Mouse (Mus musculus): Measurements from ENCODE around the gene Pitpnc1.
"Not testable (repeated sequence)": the region's sequence is repeated elsewhere in the genome, so short reads cannot be mapped to it uniquely, and the experiment has no call there.

The Pitpnc1 gene

GRCm38 (mm10) chr11:107470521-107471041 lies at the start of gene Pitpnc1:
Gene Pitpnc1, minus strand, starts transcription at chr11:107470699.
- DNase-seq (ENCODE audit: low read depth, low spot score), result peak; percentile 63

DNA sequence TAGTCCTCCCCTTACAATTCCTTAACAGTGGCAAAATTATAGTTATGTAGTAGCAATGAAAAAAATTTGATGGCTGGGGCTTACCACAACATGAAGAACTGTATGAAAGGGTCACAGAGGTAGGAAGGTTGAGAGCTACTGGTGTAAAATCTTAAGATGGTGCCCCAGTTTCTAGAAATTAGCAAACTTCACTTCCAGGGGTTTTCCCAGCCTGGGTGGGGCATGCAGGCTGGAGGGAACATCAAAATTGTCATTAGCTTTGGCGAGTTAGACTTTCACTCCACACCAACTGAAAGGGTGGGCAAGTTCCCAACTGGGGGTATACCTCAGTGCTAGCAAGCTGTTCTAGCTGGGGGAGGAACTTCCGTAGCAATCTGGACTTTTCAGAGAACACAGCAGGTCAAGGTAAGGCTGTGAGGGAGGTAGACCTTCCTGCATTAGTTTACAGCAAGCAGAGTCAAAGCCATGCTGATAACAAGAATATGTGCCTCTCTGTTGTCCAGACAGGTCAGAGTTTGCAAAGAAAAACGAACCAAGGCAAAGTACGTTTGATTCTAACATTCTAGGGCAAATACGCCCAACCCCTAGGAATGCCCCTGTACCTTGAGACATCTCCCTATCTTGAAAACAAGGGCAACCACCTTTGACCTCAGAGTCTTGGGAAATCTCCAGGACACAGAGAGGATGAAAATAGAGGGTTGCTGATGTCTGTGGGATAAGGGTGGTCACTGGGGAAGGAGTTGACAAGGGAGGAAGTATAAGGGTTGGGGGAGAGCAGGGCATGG lies 48.3 kb upstream of the Pitpnc1 start:
- no peak for DNase-seq (ENCODE audit: low read depth, low spot score)

DNA sequence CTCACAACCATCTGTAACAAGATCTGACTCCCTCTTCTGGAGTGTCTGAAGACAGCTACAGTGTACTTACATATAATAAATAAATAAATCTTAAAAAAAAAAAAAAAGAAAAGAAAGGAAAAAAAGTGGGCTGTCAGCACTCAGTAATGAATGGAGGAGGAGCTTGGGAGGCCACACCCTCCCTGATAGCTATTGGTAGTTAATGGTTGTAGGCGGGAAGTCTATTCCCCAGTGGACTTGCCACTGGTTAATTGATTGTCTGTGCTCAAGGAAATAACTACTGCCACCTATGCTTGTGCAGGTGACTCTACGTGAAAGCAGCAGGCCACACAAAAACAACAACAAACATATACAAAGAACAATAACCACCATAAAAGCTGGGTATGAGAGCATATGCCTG lies 45.9 kb upstream of the Pitpnc1 start:
- DNase-seq (ENCODE audit: low read depth, low spot score), result no peak

DNA sequence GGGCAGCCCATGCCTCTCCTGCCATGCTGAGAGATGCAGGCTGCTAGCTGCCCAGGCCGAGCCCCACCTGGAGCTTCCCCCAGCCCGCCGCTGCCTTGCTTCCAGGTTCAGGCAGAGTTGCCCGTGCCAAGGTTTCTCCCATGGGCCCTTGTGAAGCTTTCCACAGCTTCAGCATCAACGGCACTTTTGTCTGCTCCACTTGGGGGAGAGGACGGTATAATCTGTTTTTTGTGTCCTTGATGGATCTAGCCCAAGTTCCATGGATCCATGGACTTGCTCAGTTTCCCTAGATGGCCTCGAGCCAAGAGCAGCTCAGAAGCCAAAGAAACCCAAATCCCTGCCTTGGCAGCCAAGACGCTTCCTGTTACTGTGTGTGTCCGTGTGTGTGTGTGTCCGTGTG lies 42.5 kb upstream of the Pitpnc1 start:
- no peak for DNase-seq (ENCODE audit: low read depth, low spot score)

DNA sequence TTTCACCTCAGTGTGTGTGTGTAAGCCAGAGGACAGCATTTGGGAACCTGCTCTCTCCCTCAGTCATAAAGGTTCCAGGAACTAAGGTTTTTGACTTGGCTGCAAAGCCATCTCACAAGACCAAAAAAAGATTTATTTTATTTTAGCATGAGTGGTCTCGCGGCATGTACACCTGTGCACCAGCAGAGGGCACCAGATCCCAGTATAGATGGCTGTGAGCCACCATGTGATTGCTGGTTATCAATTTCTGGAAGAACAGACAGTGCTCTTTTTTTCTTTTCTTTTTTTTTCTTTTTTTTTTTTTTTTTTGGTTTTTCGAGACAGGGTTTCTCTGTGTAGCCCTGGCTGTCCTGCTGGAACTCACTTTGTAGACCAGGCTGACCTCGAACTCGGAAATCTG lies 41.5 kb upstream of the Pitpnc1 start:
- peak; percentile 36 for DNase-seq (ENCODE audit: low read depth, low spot score)

DNA sequence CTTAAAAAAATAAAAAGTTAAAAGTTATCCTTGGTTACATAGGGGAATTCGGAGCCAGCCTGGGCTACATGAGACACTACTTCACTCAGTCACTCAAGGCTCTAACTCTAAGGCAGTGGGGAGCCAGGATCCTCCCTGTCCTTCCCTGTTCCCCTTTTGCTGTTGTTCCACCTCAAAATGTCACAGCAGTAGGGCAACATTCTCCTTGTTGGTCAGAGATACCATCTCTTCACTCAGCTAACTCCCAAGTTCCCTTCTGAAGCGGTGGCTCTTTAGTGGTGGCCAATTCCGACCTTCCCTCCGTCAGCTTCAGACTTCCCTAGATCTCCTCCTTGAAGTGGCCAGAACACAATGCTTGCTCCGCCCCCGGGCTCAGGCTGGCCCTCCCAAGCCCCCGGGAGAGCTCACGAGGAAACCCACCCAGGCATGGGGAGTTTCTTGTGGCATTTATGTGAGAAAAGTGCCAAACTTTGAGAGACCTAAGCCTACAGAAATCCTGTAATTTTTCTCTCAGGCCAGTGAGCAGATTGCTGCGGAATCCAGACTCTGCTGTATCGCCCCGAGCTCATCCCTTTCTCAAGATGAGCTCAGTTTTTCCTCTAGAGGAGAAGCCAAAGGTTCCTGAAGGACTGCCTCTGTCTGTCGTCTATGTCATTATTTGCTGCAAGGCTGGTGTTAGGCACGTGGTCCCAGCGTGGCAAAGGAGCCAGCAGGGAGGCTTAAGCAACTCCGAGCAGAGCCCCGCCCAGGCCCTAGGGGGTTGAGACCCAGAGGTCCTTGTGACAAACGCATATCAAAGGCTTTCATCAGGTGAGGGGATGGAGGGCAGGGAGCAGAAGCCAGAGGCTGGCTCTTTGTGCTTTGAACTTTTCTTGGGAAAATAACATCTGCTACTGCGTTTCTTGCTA lies 40.1 kb upstream of the Pitpnc1 start:
- DNase-seq (ENCODE audit: low read depth, low spot score), result no peak

DNA sequence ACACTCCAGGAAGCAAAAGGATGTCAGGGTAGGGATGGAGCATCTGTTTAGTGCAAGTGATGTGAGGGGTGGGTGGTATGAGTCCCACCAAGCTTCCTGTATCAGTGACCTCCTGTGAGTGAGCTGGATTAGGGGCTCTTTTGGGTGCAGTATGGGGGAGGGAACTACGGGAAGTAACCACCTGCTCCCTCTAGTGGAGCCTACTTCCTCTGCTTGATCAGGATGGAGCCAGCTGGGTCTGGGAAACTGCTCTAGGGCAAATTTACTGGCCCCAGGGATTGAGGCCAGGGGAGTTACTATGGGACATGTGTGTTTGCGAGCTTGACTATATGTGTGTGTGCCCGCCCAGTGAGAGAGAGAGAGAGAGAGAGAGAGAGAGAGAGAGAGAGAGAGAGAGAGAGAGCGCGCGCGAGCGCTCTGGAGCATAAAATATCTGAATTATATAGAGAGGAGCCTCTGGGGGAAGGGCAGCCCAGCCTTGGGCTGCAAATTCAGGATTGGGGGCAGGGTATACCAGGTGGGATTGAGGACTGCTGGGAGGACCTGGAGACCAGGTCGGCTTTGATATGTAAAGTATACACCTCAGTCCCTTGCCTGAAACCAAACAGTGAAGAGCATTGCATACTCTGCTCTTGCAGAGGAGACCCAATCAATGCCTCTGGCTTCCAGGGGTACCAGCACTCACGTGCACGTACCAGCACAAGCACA lies 39.3 kb upstream of the Pitpnc1 start:
- DNase-seq (ENCODE audit: low read depth, low spot score), result peak; percentile 29

DNA sequence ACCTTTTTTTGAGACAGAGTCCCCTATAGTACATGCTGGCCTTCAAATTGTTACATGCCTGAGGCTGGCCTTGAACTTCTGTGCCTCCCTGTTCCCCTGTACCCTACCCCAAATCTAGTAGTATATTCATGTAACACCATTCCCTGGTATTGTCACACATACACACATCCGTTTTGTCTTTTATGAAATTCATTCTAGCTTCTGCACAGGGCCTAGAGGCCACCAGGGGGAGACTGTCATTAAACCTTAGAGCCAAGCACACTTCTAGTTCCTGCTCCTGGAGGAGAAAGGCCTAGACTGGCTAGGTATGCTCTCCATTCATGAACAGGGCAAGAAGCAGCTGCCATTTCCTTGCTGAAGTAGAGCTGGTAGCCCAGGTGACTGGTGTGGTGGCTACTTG lies 35.8 kb upstream of the Pitpnc1 start:
- DNase-seq (ENCODE audit: low read depth, low spot score), result no peak

- DNase-seq (ENCODE audit: low read depth, low spot score), result not testable (repeated sequence)
Observed at GRCm38 (mm10) chr11:107504364-107504763, 33.9 kb upstream of the Pitpnc1 start.

DNA sequence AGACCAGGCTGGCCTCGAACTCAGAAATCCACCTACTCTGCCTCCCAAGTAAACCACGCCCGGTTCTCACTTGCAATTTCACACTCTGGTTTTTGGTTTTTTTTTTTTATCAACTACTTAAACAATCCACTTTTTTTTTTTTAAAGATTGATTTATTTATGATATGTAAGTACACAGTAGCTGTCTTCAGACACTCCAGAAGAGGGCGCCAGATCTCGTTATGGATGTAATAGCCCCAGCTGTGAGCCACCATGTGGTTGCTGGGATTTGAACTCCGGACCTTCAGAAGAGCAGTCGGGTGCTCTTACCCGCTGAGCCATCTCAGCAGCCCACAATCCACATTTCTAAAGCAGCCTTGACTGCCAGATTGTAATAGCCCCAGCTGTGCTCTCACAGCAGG lies 32.3 kb upstream of the Pitpnc1 start:
- no peak for DNase-seq (ENCODE audit: low read depth, low spot score)

GRCm38 (mm10) chr11:107484341-107484740 lies 13.8 kb upstream of the Pitpnc1 start:
- no peak for DNase-seq (ENCODE audit: low read depth, low spot score)

DNA sequence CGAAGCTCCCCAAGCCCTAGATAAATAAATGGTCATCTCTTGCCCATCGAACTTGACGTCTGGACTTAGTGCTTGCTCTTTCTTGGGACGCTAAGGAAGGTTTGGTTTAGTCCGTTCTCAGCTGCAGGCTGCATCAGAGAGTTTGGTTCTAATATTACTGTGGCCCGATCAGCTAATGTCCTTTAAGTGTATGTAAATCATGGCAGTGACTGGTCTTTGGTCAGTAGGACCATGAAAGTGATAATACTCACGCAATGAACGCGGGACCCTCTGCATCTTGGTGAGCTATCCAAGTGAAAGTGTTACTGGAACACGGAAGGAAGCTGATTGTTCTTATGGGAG lies 9.3 kb upstream of the Pitpnc1 start:
- DNase-seq (ENCODE audit: low read depth, low spot score), result no peak

DNA sequence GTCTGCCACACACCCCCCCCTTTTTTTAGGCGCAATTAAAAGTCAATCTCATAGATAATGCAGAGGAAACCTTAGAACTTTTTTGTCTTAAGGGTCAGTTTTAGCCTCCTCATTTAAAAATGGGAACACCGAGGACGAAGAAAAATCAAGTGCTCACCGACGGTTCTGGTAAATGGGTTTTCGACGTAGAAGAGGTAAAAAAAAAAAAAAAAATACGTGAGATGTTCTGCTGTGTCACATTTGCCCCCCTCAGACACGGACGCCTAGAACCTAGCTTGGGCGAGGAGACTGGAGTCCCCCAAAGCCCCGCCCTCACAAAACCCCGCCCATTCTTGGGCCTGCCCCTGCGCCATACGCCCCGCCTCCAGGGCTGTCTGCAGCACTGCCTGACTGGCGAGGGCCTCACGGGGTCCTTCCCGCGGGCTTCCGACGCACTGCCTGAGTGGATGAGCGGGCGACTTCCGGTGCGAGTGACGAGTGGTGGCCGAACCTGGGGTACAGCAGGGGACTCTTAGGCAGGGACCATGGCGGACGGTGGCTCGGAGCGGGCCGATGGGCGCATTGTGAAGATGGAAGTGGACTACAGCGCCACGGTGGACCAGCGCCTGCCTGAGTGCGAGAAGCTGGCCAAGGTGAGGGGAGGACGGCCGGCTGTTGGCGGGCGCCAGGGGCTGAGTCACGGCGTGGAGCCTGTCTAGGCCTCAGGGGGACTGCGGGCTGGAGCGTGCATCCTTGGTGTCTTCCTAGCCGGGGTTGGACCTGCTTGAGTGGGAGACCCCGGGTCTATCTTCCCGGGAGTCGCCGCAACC lies 8.8 kb upstream of the Pitpnc1 start, which contains the start of gene Psmd12:
Psmd12 (plus strand) TSS at position 432 of the 809 bp plus-strand sequence.
- DNase-seq (ENCODE audit: low read depth, low spot score), result peak; percentile 93

- DNase-seq (ENCODE audit: low read depth, low spot score), result peak; percentile 74
Observed at GRCm38 (mm10) chr11:107473137-107473820, 2.8 kb upstream of the Pitpnc1 start.

- no peak for DNase-seq (ENCODE audit: low read depth, low spot score)
Observed at GRCm38 (mm10) chr11:107472304-107472703, 1.8 kb upstream of the Pitpnc1 start.

DNA sequence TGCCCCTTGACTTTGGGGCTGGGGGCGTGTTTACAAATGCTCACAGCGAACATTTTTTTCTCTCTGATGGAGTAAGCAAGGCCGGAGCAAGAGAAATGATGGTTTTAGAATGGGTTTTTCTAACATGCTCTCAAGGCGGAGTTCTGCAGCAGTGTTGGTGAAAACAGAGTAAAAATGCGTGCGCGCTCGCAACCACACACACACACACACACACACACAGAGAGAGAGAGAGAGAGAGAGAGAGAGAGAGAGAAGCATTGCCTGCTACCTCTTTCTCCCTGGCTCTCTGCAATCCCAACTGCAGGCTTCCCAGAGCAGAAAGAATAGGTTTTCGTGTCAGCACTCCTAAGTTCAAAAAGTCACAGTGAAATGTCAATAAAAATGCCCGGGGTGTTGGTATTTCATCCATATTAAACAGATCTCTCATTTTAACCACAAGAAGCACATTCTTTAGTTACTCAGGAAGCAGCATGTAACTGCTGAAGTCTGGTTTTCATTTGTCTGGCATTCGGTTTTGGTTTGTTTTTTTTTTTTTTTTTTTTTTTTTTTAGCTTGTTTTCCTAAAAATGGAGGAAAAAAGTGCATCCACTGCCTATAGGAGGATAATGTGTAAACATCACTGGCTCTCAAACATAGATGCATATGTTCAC lies 697 bp upstream of the Pitpnc1 start:
- DNase-seq (ENCODE audit: low read depth, low spot score), result no peak

DNA sequence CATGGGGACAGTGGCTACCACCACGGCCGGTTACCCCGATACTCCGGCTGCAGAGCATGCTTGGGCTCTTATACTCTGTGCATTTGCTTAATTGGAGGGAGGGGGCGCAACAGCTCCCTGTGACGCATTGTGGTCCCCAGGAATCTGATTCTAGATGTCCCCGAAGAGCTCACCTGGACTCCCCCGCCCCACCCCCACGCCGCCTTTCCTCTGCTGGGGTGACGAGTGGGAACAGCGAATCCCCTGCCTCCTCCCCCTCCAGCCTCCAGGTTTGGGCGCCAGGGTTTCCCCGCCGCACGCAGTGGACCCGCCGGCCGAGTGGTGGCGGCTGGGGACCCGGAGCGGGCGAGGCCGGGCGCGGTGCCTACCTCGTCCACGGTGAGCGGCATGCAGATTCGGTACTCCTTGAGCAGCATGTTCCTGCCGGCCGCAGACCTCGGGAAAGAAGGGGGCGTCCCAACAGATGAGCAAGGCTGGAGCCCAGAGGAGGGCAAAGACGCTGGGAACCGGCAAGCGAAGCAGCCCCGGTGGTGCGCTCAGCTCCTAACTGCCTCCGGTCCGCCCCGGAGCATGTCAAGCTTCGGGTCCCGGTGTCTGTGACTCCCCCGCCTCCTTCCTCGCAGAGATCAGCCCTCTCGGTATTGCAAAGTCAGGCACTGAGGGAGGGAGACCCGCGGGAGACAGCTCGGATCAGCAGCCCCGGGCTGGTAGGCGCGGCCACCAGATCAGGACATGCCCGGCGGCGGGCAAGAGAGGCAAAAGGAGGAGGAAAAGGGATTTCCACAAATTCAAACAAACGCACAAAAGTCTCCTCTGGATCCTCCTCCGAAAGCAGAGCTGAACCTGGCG lies 752 bp downstream of the Pitpnc1 start:
- DNase-seq (ENCODE audit: low read depth, low spot score), result peak; percentile 29

DNA sequence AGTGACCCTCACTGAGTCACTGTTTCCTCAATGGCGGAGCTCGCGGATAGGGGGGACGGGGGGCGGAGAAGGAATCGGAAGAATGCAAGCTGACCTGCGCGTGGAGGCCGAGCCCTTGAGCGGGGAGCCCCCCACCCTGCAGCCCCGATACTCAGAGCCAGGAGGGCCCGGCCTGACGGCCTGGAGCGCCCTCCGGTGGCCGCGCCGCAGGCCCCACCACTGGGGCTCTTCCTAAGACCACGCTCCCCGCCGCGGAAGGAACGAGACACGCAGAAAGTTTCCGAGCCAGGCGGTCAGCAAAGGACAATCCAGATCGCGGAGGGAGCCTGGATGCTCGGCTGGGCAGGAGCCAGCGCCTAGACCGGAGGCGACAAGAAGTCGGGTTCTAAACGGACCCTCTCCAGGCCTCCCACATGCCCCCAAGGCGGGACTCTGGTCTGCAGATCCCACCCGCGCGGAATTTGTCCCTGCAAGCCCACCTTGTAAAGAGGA lies 1.4 kb downstream of the Pitpnc1 start:
- peak; percentile 49 for DNase-seq (ENCODE audit: low read depth, low spot score)

All from retina, adult 2 months (tissue).